Mouse (Mus musculus) cerebral cortex, adult 2 months (tissue): Measurements from ENCODE around the gene Rnase13.

ENCODE experiments used
- WGBS: fragments of 180-500 bp; shearing (Covaris S2); methylation state at CpG from one replicate; pipeline ENCODE4 v1.1.7; 2018; 5-methylcytosine and 5-hydroxymethylcytosine counted together

The Rnase13 gene

GRCm38 (mm10) chr14:51913062-51913959 lies 9.3 kb downstream of the Rnase13 start:
- WGBS = under 1% methylated on average over 57 of the region's 58 CpGs

GRCm38 (mm10) chr14:51912391-51913061 lies 10.0 kb downstream of the Rnase13 start:
- WGBS = 21% methylated on average over 14 of the region's 14 CpGs

- 87% methylated on average over 10 of the region's 10 CpGs for WGBS
Measured at GRCm38 (mm10) chr14:51911301-51911700, 11.3 kb downstream of the Rnase13 start.

- 95% methylated on average over 11 of the region's 11 CpGs for WGBS
Measured at GRCm38 (mm10) chr14:51906102-51906501, 16.5 kb downstream of the Rnase13 start.

- 65% methylated on average over 7 of the region's 7 CpGs for WGBS
Measured at GRCm38 (mm10) chr14:51904706-51905105, 17.9 kb downstream of the Rnase13 start.

GRCm38 (mm10) chr14:51903782-51904181 lies 18.8 kb downstream of the Rnase13 start:
- 90% methylated on average over 9 of the region's 9 CpGs for WGBS

GRCm38 (mm10) chr14:51902806-51903710 lies 19.5 kb downstream of the Rnase13 start:
- 58% methylated on average over 9 of the region's 9 CpGs for WGBS

GRCm38 (mm10) chr14:51899351-51899750 lies 23.2 kb downstream of the Rnase13 start:
- 97% methylated on average over 1 of the region's 1 CpGs for WGBS

GRCm38 (mm10) chr14:51896539-51897170 lies 25.9 kb downstream of the Rnase13 start:
- WGBS = 47% methylated on average over 8 of the region's 8 CpGs

- 82% methylated on average over 6 of the region's 6 CpGs for WGBS
Measured at GRCm38 (mm10) chr14:51896019-51896418, 26.6 kb downstream of the Rnase13 start.

GRCm38 (mm10) chr14:51895071-51895470 lies 27.5 kb downstream of the Rnase13 start:
- 86% methylated on average over 14 of the region's 14 CpGs for WGBS

GRCm38 (mm10) chr14:51893809-51894208 lies 28.8 kb downstream of the Rnase13 start:
- WGBS = 68% methylated on average over 3 of the region's 3 CpGs

GRCm38 (mm10) chr14:51893094-51893794 lies 29.3 kb downstream of the Rnase13 start:
- WGBS = 68% methylated on average over 10 of the region's 10 CpGs

- 91% methylated on average over 9 of the region's 9 CpGs for WGBS
Measured at GRCm38 (mm10) chr14:51892191-51892939, 30.2 kb downstream of the Rnase13 start, which contains the start of gene Slc39a2. Slc39a2 (plus strand) TSS chr14:51892889.

GRCm38 (mm10) chr14:51889833-51890232 lies 32.7 kb downstream of the Rnase13 start:
- WGBS = 87% methylated on average over 6 of the region's 6 CpGs

- WGBS = 54% methylated on average over 6 of the region's 6 CpGs
Measured at GRCm38 (mm10) chr14:51886051-51886450, 36.5 kb downstream of the Rnase13 start.

- WGBS = under 1% methylated on average over 43 of the region's 43 CpGs
Measured at GRCm38 (mm10) chr14:51884598-51885331, 37.8 kb downstream of the Rnase13 start, which contains the start of gene Mettl17. Mettl17 (plus strand) TSS chr14:51884842.

GRCm38 (mm10) chr14:51884031-51884544 lies 38.5 kb downstream of the Rnase13 start:
- under 1% methylated on average over 14 of the region's 14 CpGs for WGBS

GRCm38 (mm10) chr14:51883527-51884030 lies 39.0 kb downstream of the Rnase13 start:
- 0% methylated on average over 4 of the region's 4 CpGs for WGBS
